Mouse (Mus musculus) hindbrain, embryonic 14.5 days (tissue): ENCODE results near the gene Bcl7a. TPM values are rescaled to one million over a fixed set of nuclear protein-coding genes. Genes with fewer than 3 reads are reported as not detected.
A peak's percentile ranks its signal among the peaks of the same experiment; 100 is the strongest.

Experiments used
- ATAC-seq: fragments of 200-750 bp; cut with Nextera tagmentation; 2 replicates; pipeline ENCODE4 v1.8.0; 2017; ENCODE audit warnings: moderate number of reproducible peaks, mild to moderate bottlenecking, moderate TSS enrichment, moderate library complexity; ENCODE audit not compliant: low FRiP score
- DNase-seq: peaks from one replicate; pipeline ENCODE4 v3.0.0-alpha.2; 2015; ENCODE audit warnings: low spot score
- H3K27ac ChIP-seq: fragments of 300-500 bp; sonication (generic); 2 replicates; pipeline ENCODE4 v1.5.1; 2014; ENCODE audit warnings: mild to moderate bottlenecking, moderate library complexity
- H3K27me3 ChIP-seq: fragments of 300-500 bp; sonication (generic); 2 replicates; pipeline ENCODE4 v1.6.1; 2014; ENCODE audit warnings: mild to moderate bottlenecking, low read length, mixed read lengths; ENCODE audit not compliant: control insufficient read depth, insufficient read depth
- H3K36me3 ChIP-seq: fragments of 300-500 bp; sonication (generic); replicated peaks from 2 replicates; pipeline ENCODE4 v1.6.1; 2014; ENCODE audit not compliant: control insufficient read depth, insufficient read depth
- H3K4me1 ChIP-seq: fragments of 300-500 bp; sonication (generic); replicated peaks from 2 replicates; pipeline ENCODE4 v1.6.1; 2014; ENCODE audit warnings: antibody characterized with exemption, low read length, mixed read lengths; ENCODE audit not compliant: control insufficient read depth, insufficient read depth
- H3K4me2 ChIP-seq: fragments of 300-500 bp; sonication (generic); replicated peaks from 2 replicates; pipeline ENCODE4 v1.6.1; 2014; ENCODE audit warnings: mild to moderate bottlenecking, moderate library complexity
- H3K4me3 ChIP-seq: fragments of 300-500 bp; sonication (generic); replicated peaks from 2 replicates; pipeline ENCODE4 v1.5.1; 2014; ENCODE audit warnings: mild to moderate bottlenecking, low read length
- H3K9ac ChIP-seq: fragments of 300-500 bp; sonication (generic); 2 replicates; pipeline ENCODE4 v1.6.1; 2014
- H3K9me3 ChIP-seq: fragments of 300-500 bp; sonication (generic); 2 replicates; pipeline ENCODE4 v1.6.1; 2016; ENCODE audit warnings: low read length; ENCODE audit not compliant: control insufficient read depth
- WGBS: fragments of 180-500 bp; shearing (Covaris S2); extraction: QIAGEN DNeasy Blood & Tissue Kit; methylation state at CpG from one replicate; pipeline ENCODE4 v1.1.7; 2014; 5-methylcytosine and 5-hydroxymethylcytosine counted together
- polyA plus RNA-seq: library from polyadenylated mRNA; unstranded; fragments of >200 nt; fragmentation: Nextera tagmentation; extraction: Ambion mirVana; gene quantifications from 2 replicates; pipeline ENCODE4 v1.2.1, GENCODE M21; 2014

Gene Bcl7a
- polyA plus RNA-seq, 1 experiment from 2014 or later, result 36.5 TPM

DNA sequence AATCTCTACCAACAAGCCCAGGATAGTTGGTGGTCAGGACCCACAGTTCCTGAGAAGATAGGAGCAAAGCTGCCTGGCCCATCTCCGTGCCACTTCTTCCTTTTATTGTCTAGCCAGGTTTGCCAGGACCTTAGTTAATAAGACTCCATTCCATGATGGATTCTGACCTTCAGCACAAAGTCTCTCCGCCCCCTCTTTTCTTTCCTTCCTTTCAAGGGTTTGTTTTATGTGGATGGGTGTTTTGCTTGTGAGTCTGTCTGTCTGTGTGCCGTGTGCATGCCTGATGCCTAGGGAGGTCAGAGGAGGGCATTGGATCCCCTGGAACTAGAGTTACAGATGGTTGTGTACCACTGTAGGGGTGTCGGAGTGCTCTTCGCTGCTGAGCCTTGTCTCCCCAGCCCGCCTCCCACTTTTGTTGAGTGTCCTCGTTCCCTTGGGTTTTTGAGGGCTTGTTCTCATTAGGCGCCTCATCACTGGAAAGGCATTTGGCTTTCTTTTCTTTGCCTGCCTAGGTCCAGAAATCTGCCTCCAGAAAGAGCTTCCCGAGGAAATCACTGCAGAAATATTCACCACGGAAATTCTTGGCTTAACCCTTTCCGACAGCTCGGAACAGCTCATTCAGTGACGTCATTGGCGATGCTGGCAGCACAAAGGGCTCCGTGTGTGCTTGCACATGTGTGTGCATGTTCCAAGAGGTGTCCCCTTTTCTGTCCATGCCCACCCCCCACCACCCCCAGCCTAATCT is 17.5 kb upstream of the Bcl7a start:
- DNase-seq (no peak), ATAC-seq (no peak)
- no peak overlapping the region for H3K4me3 ChIP-seq
- no peaks in the 10 kb centered on the region for H3K36me3 ChIP-seq
- no peak overlapping the region for H3K9ac ChIP-seq
- H3K27me3 ChIP-seq, result no peaks in the 10 kb centered on the region
- H3K4me2 ChIP-seq, result no peak overlapping the region
- 63% methylated on average over 15 of the region's 15 CpGs for WGBS
- no peaks in the 10 kb centered on the region for H3K9me3 ChIP-seq
- no peak overlapping the region for H3K27ac ChIP-seq
- H3K4me1 ChIP-seq, result peaks cover 8% of the 10 kb centered on the region; the same call in 1 of the 2 replicates

DNA sequence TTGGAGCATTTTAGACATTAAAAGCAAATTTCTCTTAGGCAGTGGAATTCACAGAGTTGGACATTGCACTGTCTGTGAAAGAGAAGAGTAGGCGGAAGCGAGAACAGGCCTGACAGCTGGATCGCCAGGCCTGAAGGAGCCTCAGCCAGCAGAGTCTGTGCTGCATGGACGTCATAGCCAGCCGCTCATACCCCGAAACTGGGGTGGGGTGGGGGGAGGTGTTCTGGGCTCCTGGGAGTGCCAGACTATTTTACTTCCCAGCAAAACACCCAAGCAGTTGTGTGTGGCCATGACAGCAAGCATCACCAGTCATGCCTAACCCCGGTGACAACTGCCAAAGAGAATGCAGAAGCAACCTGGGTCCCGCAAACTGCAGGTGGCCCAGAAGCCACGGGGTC is 16.9 kb upstream of the Bcl7a start:
- H3K9me3 ChIP-seq, result no peaks in the 10 kb centered on the region
- H3K36me3 ChIP-seq, result no peaks in the 10 kb centered on the region
- no peak overlapping the region for H3K4me3 ChIP-seq
- H3K9ac ChIP-seq, result no peak overlapping the region
- H3K4me1 ChIP-seq, result peaks cover 8% of the 10 kb centered on the region; the same call in 1 of the 2 replicates
- H3K27me3 ChIP-seq, result no peaks in the 10 kb centered on the region
- no peak overlapping the region for H3K4me2 ChIP-seq
- WGBS, result 65% methylated on average over 9 of the region's 9 CpGs
- ATAC-seq (no peak), DNase-seq (no peak)
- H3K27ac ChIP-seq, result no peak overlapping the region

DNA sequence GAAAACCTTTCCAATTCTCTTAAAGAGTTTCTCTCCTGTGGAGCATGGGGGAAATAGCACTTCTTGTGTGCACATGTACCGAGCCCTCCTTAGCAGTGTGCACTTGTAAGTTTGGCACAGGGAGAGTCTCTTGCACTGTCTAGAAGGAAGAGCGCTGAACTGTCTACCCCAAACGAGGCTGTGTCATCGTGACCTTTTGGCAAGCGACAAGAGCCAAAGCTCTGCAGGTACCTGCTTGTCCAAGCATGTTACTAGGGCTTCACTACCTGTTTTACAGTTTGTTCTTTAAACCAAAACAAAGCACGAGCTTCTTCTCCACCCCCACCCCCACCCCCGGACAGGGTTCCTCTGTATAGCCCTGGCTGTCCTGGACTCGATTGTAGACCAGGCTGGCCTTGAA is 15.9 kb upstream of the Bcl7a start:
- H3K36me3 ChIP-seq, result no peaks in the 10 kb centered on the region
- ATAC-seq (no peak), DNase-seq (no peak)
- no peak overlapping the region for H3K4me2 ChIP-seq
- no peak overlapping the region for H3K27ac ChIP-seq
- H3K4me3 ChIP-seq, result no peak overlapping the region
- WGBS, result 92% methylated on average over 8 of the region's 8 CpGs
- H3K9ac ChIP-seq, result no peak overlapping the region
- H3K4me1 ChIP-seq, result peaks cover 8% of the 10 kb centered on the region; the same call in 1 of the 2 replicates
- H3K27me3 ChIP-seq, result no peaks in the 10 kb centered on the region
- H3K9me3 ChIP-seq, result no peaks in the 10 kb centered on the region

DNA sequence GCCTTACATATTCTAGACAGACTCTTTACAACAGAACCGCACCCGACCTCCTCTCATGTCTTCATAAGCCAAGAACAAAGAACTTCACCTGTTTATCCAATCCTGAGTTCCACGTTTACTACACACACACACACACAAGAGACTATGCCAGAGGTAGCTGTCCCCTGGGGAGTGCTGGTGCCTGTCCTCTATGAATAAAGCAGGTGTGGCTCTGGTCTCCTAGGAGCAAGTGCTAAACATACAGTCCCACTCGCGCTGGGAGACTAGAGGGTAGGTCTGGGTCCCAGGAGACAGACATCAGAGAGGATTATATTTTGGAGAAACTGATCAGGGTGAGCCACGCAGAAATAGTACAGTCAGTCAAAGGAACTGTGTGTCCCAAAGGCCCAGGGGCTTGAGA is 10.1 kb upstream of the Bcl7a start:
- no peak overlapping the region for H3K4me3 ChIP-seq
- WGBS, result 82% methylated on average over 6 of the region's 6 CpGs
- no peak for ATAC-seq

DNA sequence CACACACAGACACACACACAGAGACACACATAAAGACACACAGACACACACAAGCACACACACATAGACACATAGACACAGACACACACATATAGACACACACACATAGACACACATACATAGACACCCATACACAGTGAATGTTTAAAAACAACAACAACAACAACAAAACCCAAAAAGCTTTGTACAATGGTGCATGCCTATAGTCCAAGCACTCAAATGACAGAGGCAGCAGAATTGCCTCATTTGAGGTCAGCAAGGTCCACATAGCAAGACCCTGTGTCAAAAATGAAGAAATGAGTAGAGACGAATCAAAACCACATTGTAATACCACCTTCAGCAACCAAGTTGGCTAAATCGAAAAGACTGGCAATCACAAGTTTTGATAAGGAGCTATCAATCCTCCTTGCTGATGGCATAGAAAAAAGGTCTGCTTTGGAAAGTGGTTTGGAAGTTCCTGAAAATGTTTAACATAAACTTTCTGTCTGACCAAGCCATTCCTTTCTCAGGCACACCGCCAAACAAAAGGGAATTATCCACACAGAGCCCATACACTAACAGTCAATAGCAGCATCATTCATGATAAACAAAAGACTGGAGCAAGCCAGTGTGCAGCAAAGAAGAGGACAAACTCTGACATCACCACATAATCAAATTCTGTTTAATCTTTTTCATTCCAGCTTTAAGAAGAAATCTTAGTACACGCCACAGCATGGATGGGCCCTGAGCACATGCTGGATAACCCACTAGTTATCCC is 7.3 kb upstream of the Bcl7a start:
- no peak overlapping the region for H3K27ac ChIP-seq
- H3K9me3 ChIP-seq, result no peaks in the 10 kb centered on the region
- no peaks in the 10 kb centered on the region for H3K36me3 ChIP-seq
- H3K9ac ChIP-seq, result no peak overlapping the region
- DNase-seq, result no peak
- WGBS, result 43% methylated on average over 4 of the region's 4 CpGs
- no peak overlapping the region for H3K4me2 ChIP-seq
- no peaks in the 10 kb centered on the region for H3K4me1 ChIP-seq
- ATAC-seq, result no peak
- H3K27me3 ChIP-seq, result no peaks in the 10 kb centered on the region
- no peak overlapping the region for H3K4me3 ChIP-seq

More for the DNA sequence above, 10.1 kb upstream of the Bcl7a start:
- H3K27ac ChIP-seq, result no peak overlapping the region
- H3K9me3 ChIP-seq, result no peaks in the 10 kb centered on the region
- H3K36me3 ChIP-seq, result no peaks in the 10 kb centered on the region
- H3K4me1 ChIP-seq, result no peaks in the 10 kb centered on the region
- DNase-seq, result no peak
- no peak overlapping the region for H3K4me2 ChIP-seq
- no peaks in the 10 kb centered on the region for H3K27me3 ChIP-seq
- H3K9ac ChIP-seq, result no peak overlapping the region

DNA sequence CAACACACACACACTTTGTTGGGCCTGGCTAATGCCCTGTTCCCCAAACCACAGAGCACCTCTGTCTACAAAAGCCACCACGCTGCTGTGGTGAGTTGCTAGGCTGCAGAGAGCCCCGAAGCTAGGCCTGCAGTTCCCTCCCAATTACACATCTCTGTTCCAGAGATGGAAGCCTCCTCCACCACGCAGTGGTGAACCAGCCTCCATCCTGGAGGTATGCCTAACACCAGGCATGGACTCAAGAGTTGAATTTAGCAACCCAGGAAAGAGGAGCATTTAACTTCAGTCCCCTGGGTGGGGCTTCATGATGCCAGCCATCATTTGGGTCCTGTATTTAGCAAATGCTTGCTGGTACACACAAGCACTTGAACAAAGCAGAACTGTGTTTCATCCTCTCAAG is 5.2 kb upstream of the Bcl7a start:
- Histone ChIP-seq H3K9me3 (no peaks in the 10 kb centered on the region), H3K4me2 (no peak overlapping the region), H3K36me3 (no peaks in the 10 kb centered on the region), H3K4me3 (no peak overlapping the region), H3K27me3 (no peaks in the 10 kb centered on the region), H3K9ac (no peak overlapping the region), H3K4me1 (no peaks in the 10 kb centered on the region), H3K27ac (no peak overlapping the region)
- ATAC-seq, result no peak
- DNase-seq, result no peak
- 69% methylated on average over 3 of the region's 3 CpGs for WGBS

DNA sequence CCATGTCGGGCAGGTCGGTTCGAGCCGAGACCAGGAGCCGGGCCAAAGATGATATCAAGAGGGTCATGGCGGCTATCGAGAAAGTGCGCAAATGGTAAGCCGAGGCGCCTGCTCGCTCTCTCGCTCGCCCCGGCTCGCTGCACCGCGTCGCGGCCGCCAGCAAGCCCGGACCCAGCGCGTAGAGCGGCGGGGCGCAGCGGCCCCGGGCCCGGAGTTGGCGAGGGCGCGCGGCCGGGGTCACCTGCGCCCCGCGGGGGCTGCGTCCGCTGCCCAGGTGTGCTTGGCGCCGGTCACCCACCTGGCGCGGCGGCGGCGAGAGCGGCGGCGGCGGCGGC is 961 bp downstream of the Bcl7a start:
- H3K9ac ChIP-seq, result peak overlapping the region; percentile 90
- H3K27ac ChIP-seq, result peak overlapping the region; percentile 97
- WGBS, result under 1% methylated on average over 46 of the region's 51 CpGs
- peak; percentile 41 for ATAC-seq
- peak overlapping the region; percentile 81 for H3K4me3 ChIP-seq
- DNase-seq, result no peak
- H3K27me3 ChIP-seq, result no peaks in the 10 kb centered on the region
- H3K9me3 ChIP-seq, result no peaks in the 10 kb centered on the region
- H3K4me1 ChIP-seq, result peaks cover 23% of the 10 kb centered on the region
- peak overlapping the region; percentile 92 for H3K4me2 ChIP-seq
- no peaks in the 10 kb centered on the region for H3K36me3 ChIP-seq

DNA sequence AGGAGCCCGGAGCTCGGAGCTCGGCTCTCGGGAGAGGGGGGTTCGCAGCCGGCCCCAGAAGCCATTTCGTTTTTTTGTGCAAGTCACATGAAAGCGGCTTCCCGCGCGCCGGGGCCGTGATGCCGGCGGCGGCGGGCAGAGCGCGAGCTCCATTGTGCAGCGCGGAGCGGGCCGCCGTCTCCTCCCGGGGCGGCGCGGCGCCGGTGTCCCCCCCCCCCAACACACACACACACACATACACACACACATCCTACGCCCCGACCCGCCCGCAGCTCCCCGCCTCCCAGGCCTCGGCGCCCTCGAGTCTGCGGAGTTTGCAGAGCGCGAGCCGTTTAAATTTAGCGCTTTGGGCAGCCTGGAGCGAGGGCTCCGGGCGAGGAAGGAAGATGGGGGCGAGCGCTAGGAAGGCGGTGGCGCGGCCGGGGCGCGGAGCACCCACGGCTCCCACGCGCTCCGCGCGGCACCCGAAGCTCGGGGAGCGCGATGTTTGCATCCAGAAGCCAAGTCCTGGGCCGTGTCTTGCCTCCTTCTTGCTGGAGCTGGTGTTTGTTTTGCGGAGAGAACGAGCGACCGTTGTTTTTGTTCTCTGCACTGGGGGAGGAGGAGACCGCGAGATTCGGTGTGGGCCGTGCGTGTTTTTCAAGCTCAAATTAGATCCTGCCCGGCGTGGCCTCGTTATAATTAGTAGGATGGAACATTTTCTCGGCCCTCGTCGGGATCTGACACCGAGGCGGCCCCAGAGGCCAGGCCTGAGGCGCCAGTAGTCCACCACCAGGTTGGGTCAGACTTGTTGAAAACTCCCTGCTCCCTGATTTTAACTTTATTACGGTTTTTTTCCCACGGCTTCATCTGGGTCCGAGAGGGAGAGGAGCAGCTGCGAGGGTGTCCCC is 1.6 kb downstream of the Bcl7a start:
- DNase-seq (peak; percentile 62), ATAC-seq (peak; percentile 38)
- H3K27me3 ChIP-seq, result no peaks in the 10 kb centered on the region
- H3K9me3 ChIP-seq, result no peaks in the 10 kb centered on the region
- peaks cover 23% of the 10 kb centered on the region for H3K4me1 ChIP-seq
- H3K27ac ChIP-seq, result peak overlapping the region; percentile 97
- under 1% methylated on average over 80 of the region's 87 CpGs for WGBS
- H3K4me2 ChIP-seq, result peak overlapping the region; percentile 92
- no peaks in the 10 kb centered on the region for H3K36me3 ChIP-seq
- peak overlapping the region; percentile 90 for H3K9ac ChIP-seq
- peak overlapping the region; percentile 81 for H3K4me3 ChIP-seq
